Mouse (Mus musculus) Patski (cell line): Measurements from ENCODE around the gene Gtf2a2. TPM values are rescaled to one million over a fixed set of nuclear protein-coding genes. Genes with fewer than 3 reads are reported as not detected.
"Not testable (repeated sequence)": the region's sequence is repeated elsewhere in the genome, so short reads cannot be mapped to it uniquely, and the experiment has no call there.

Source experiments
- ATAC-seq: fragments of 100-300 bp; one replicate; pipeline ENCODE4 v1.8.0; 2021
- CTCF ChIA-PET: fragments of 350-600 bp; sonication (Branson Sonifier 250); formaldehyde crosslinking; loops from one replicate; lab custom pipeline; 2022; ENCODE audit warnings: inconsistent platforms; lab: Charles Lee
- POLR2A ChIA-PET: fragments of 350-600 bp; sonication (Branson Sonifier 250); formaldehyde crosslinking; loops from one replicate; lab custom pipeline; 2022; ENCODE audit warnings: antibody characterized with exemption, inconsistent platforms; lab: Charles Lee
- DNase-seq: peaks from one replicate; pipeline ENCODE4 v3.0.0-alpha.2; 2011; ENCODE audit warnings: low read depth, low spot score
- H3K27me3 ChIP-seq: fragments of 371-371 bp; one replicate; pipeline ENCODE4 v1.5.1; 2021
- CTCF ChIP-seq: fragments of 100-300 bp; IDR thresholded peaks from one replicate; pipeline ENCODE4 v1.5.1; 2021
- in situ Hi-C: fragments of 300-500 bp; cut with MboI; formaldehyde crosslinking; loops from 3 replicates; pipeline ENCODE4 v1.11.1; 2018; ENCODE audit warnings: low pct_unique_long_range_greater_than_20kb, mixed read lengths
- polyA plus RNA-seq: library from polyadenylated mRNA; unstranded; gene quantifications from one replicate; pipeline ENCODE4 v1.2.3, GENCODE M21; 2021

Gtf2a2 gene
- polyA plus RNA-seq, 1 experiment from 2014 or later, result 85.6 TPM

GRCm38 (mm10) chr9:70011537-70012407, 578 bp upstream of the Gtf2a2 start:
- in situ Hi-C loops, result no loop called here
- no peaks in the 10 kb centered on the region for H3K27me3 ChIP-seq
- ATAC-seq (no peak), DNase-seq (no peak)
- CTCF ChIA-PET, result interaction anchor here (0.9 to 1.5 kb wide), 2 partner anchors 10 to 12 kb away, joined by 3 to 8 read pairs; no protein-coding TSS in a partner anchor
- POLR2A ChIA-PET, result interaction anchor here (1.0 kb wide), 1 partner anchor 10 kb away, joined by 3 read pairs; no protein-coding TSS in a partner anchor
- TF ChIP-seq CTCF, result no peak

- ATAC-seq, result no peak
- POLR2A ChIA-PET, result no interaction called here
- in situ Hi-C loops, result no loop called here
- no peak for DNase-seq
- no peaks in the 10 kb centered on the region for H3K27me3 ChIP-seq
- TF ChIP-seq CTCF, result no peak
- CTCF ChIA-PET, result no interaction called here
Measured at GRCm38 (mm10) chr9:70015632-70016031, 3.3 kb downstream of the Gtf2a2 start.

- in situ Hi-C loops, result no loop called here
Measured at GRCm38 (mm10) chr9:70018879-70019278, 6.5 kb downstream of the Gtf2a2 start.

GRCm38 (mm10) chr9:70021610-70022009, 9.3 kb downstream of the Gtf2a2 start:
- ATAC-seq, result no peak
- H3K27me3 ChIP-seq, result no peaks in the 10 kb centered on the region
- in situ Hi-C loops, result no loop called here
- TF ChIP-seq CTCF, result no peak
- DNase-seq, result no peak
- ChIA-PET POLR2A (interaction anchor here (0.6 to 1.1 kb wide), 2 partner anchors 9 to 23 kb away, joined by 3 to 4 read pairs; partner anchors contain the start of gene Gtf2a2), CTCF (interaction anchor here (0.8 to 5.5 kb wide), 5 partner anchors 11 to 59 kb away, joined by 3 to 41 read pairs (median 3); no protein-coding TSS in a partner anchor)

More at GRCm38 (mm10) chr9:70018879-70019278, 6.5 kb downstream of the Gtf2a2 start:
- POLR2A ChIA-PET, result no interaction called here
- no peaks in the 10 kb centered on the region for H3K27me3 ChIP-seq
- DNase-seq, result peak; percentile 6
- CTCF ChIA-PET, result interaction anchor here (0.7 to 5.5 kb wide), 6 partner anchors 14 to 65 kb away, joined by 3 to 41 read pairs (median 9); no protein-coding TSS in a partner anchor
- peak; percentile 48 for TF ChIP-seq CTCF
- ATAC-seq, result no peak

- H3K27me3 ChIP-seq, result no peaks in the 10 kb centered on the region
- DNase-seq (no peak), ATAC-seq (no peak)
- POLR2A ChIA-PET, result interaction anchor here (0.6 to 1.1 kb wide), 2 partner anchors 9 to 23 kb away, joined by 3 to 4 read pairs; partner anchors contain the start of gene Gtf2a2
- in situ Hi-C loops, result no loop called here
- CTCF ChIA-PET, result interaction anchor here (0.8 to 5.5 kb wide), 5 partner anchors 11 to 58 kb away, joined by 3 to 41 read pairs (median 3); no protein-coding TSS in a partner anchor
- no peak for TF ChIP-seq CTCF
Measured at GRCm38 (mm10) chr9:70022083-70022482, 9.7 kb downstream of the Gtf2a2 start.

- POLR2A ChIA-PET, in situ Hi-C loops, ATAC-seq, DNase-seq, H3K27me3 ChIP-seq, CTCF ChIA-PET: not testable (repeated sequence)
Measured at GRCm38 (mm10) chr9:70023615-70024014, 11.3 kb downstream of the Gtf2a2 start.

- ChIA-PET POLR2A (no interaction called here), CTCF (interaction anchor here (1.2 to 4.0 kb wide), 2 partner anchors 19 to 56 kb away, joined by 3 to 14 read pairs; no protein-coding TSS in a partner anchor)
- DNase-seq (no peak), ATAC-seq (no peak)
- in situ Hi-C loops, result loop anchor here (5.0 kb wide), 1 partner anchor 53 kb away; no protein-coding TSS in a partner anchor
- TF ChIP-seq CTCF, result no peak
- H3K27me3 ChIP-seq, result no peaks in the 10 kb centered on the region
Measured at GRCm38 (mm10) chr9:70024648-70025047, 12.3 kb downstream of the Gtf2a2 start.

- CTCF ChIA-PET, result interaction anchor here (1.2 to 4.0 kb wide), 3 partner anchors 18 to 55 kb away, joined by 3 to 14 read pairs (median 4); no protein-coding TSS in a partner anchor
- H3K27me3 ChIP-seq, result no peaks in the 10 kb centered on the region
- POLR2A ChIA-PET, result interaction anchor here (1.0 kb wide), 1 partner anchor 12 kb away, joined by 3 read pairs; the partner anchor contains the start of gene Gtf2a2
- DNase-seq (no peak), ATAC-seq (peak; percentile 60)
- in situ Hi-C loops, result loop anchor here (5.0 kb wide), 1 partner anchor 52 kb away; no protein-coding TSS in a partner anchor
- no peak for TF ChIP-seq CTCF
Measured at GRCm38 (mm10) chr9:70025365-70026012, 13.1 kb downstream of the Gtf2a2 start.

GRCm38 (mm10) chr9:70032167-70032566, 19.8 kb downstream of the Gtf2a2 start:
- in situ Hi-C loops, result no loop called here
- DNase-seq (no peak), ATAC-seq (no peak)
- TF ChIP-seq CTCF, result no peak
- no peaks in the 10 kb centered on the region for H3K27me3 ChIP-seq
- POLR2A ChIA-PET, result interaction anchor here (0.7 kb wide), 1 partner anchor 33 kb away, joined by 7 read pairs; no protein-coding TSS in a partner anchor
- CTCF ChIA-PET, result interaction anchor here (1.2 to 2.7 kb wide), 2 partner anchors 10 to 13 kb away, joined by 3 to 11 read pairs; no protein-coding TSS in a partner anchor

- POLR2A ChIA-PET, result interaction anchor here (1.2 kb wide), 1 partner anchor 11 kb away, joined by 4 read pairs; no protein-coding TSS in a partner anchor
- CTCF ChIA-PET, result interaction anchor here (1.2 to 2.7 kb wide), 4 partner anchors 11 to 48 kb away, joined by 3 to 11 read pairs (median 4); no protein-coding TSS in a partner anchor
- in situ Hi-C loops, result no loop called here
- no peak for TF ChIP-seq CTCF
- DNase-seq, result no peak
- H3K27me3 ChIP-seq, result no peaks in the 10 kb centered on the region
- no peak for ATAC-seq
Measured at GRCm38 (mm10) chr9:70033056-70033455, 20.7 kb downstream of the Gtf2a2 start.
